Mouse (Mus musculus): ENCODE data around the gene Synpr. TPM values are rescaled to one million over a fixed set of nuclear protein-coding genes. Genes with fewer than 3 reads are reported as not detected.

The Synpr gene
- polyA plus RNA-seq, 1 experiment from 2014 or later: 5.1 TPM

DNA sequence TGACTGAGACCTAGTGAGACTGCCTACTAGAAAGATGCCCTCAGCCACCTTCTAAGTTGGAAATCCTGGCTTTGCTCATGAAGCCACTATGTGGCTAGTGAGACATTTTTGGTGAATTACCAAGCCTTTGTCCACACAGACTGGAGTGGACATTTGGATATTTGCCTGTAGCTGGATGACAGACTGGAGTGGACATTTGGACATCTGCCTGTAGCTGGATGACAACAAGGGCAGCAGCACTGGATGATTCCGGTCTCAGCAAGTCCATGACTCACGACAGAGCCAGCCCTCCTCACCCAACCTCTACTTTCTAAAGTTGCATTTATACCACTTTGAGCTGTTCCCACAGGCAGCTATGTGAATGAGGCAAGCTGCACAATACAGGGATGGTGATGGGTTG, 73.5 kb downstream of the Synpr start:
- WGBS: 81% methylated on average over 2 of the region's 2 CpGs

DNA sequence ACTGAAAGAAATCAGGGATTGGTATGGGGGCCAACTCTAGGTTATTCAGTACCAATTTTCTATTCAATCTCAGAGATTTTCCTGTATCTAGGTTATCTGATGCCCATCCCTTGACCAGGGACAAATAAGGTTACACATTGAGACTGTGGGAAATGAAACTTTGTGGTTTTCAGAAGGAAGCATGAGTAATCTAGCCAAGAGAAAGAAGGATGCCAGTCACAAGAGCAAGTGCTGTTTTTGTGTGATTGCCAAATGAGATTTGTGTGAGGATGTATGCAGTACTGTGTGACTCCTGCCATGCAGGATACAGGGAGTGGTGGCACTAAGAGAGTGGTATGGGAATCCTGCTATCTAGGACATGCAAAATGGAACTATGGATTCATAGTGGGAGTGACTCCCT, 76.6 kb downstream of the Synpr start:
- ATAC-seq (replicated peaks; ENCODE audit: insufficient number of reproducible peaks, low FRiP score, low TSS enrichment, low read depth) (no peak), DNase-seq (ENCODE audit: low spot score) (no peak)
- H3K27ac ChIP-seq (replicated peaks; ENCODE audit: low read depth, low read length): no peak overlapping the region
- no peaks in the 10 kb centered on the region for H3K9me3 ChIP-seq (replicated peaks; ENCODE audit: control insufficient read depth, low read length)
- H3K36me3 ChIP-seq (replicated peaks; ENCODE audit: control insufficient read depth, insufficient read depth, low read depth, low read length): no peaks in the 10 kb centered on the region
- no peak overlapping the region for H3K9ac ChIP-seq (replicated peaks; ENCODE audit: low read length)
- no peaks in the 10 kb centered on the region for H3K4me1 ChIP-seq (ENCODE audit: control insufficient read depth, insufficient read depth, low read length)
- H3K4me3 ChIP-seq (ENCODE audit: low read depth, low read length): no peak overlapping the region
- H3K4me2 ChIP-seq (ENCODE audit: low read depth, low read length): no peak overlapping the region
- H3K27me3 ChIP-seq (ENCODE audit: control insufficient read depth, insufficient read depth, low read length): no peaks in the 10 kb centered on the region

More for the DNA sequence above, 73.5 kb downstream of the Synpr start:
- Histone ChIP-seq H3K9me3 (replicated peaks; ENCODE audit: control insufficient read depth, low read length) (no peaks in the 10 kb centered on the region), H3K4me3 (ENCODE audit: low read depth, low read length) (no peak overlapping the region), H3K4me1 (ENCODE audit: control insufficient read depth, insufficient read depth, low read length) (no peaks in the 10 kb centered on the region), H3K9ac (replicated peaks; ENCODE audit: low read length) (no peak overlapping the region), H3K27ac (replicated peaks; ENCODE audit: low read depth, low read length) (no peak overlapping the region), H3K27me3 (ENCODE audit: control insufficient read depth, insufficient read depth, low read length) (no peaks in the 10 kb centered on the region), H3K36me3 (replicated peaks; ENCODE audit: control insufficient read depth, insufficient read depth, low read depth, low read length) (no peaks in the 10 kb centered on the region), H3K4me2 (ENCODE audit: low read depth, low read length) (no peak overlapping the region)
- ATAC-seq (replicated peaks; ENCODE audit: insufficient number of reproducible peaks, low FRiP score, low TSS enrichment, low read depth): no peak
- no peak for DNase-seq (ENCODE audit: low spot score)

DNA sequence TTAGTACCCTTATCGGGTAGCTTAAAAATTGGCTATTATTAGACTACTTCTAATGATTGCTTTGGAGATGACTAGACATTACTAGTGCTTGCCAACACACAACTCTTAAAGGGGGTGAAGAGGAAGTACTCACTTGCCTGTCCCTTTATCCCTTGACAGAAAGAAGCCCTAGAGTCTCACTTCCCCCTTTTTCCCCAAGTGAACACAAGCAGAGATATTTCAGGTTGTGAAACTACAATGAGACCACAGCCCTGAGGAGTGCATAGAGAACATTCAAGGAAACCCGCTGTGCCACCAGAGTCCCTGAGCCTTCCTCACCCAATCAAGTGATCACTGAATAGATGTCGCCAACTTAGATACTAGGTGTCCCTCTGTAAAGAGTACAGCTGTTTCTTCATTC, 77.1 kb downstream of the Synpr start:
- no peak overlapping the region for H3K4me2 ChIP-seq (ENCODE audit: low read depth, low read length)
- DNase-seq (ENCODE audit: low spot score) (no peak), ATAC-seq (replicated peaks; ENCODE audit: insufficient number of reproducible peaks, low FRiP score, low TSS enrichment, low read depth) (no peak)
- no peak overlapping the region for H3K9ac ChIP-seq (replicated peaks; ENCODE audit: low read length)
- no peak overlapping the region for H3K4me3 ChIP-seq (ENCODE audit: low read depth, low read length)
- no peaks in the 10 kb centered on the region for H3K27me3 ChIP-seq (ENCODE audit: control insufficient read depth, insufficient read depth, low read length)
- no peak overlapping the region for H3K27ac ChIP-seq (replicated peaks; ENCODE audit: low read depth, low read length)
- H3K4me1 ChIP-seq (ENCODE audit: control insufficient read depth, insufficient read depth, low read length): no peaks in the 10 kb centered on the region
- no peaks in the 10 kb centered on the region for H3K9me3 ChIP-seq (replicated peaks; ENCODE audit: control insufficient read depth, low read length)
- no peaks in the 10 kb centered on the region for H3K36me3 ChIP-seq (replicated peaks; ENCODE audit: control insufficient read depth, insufficient read depth, low read depth, low read length)
- WGBS: 90% methylated on average over 3 of the region's 3 CpGs

DNA sequence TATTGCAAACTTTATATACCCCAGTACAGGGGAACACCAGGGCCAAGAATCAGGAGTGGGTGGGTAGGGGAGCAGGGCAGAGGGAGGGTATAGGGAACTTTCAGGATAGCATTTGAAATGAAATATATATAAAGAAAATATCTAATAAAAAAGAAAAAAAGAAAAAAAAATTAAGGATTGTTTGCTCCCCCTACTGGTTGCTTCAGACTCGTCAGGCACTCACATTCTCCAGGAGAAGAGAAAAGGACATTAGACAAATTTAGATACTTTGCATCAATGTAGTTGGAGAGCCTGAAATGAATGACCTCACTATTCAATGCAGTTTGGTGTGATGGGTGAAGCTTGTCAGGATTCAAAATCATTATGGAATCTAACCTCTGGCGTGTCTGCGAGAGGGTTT, 83.7 kb downstream of the Synpr start:
- WGBS: 82% methylated on average over 3 of the region's 3 CpGs

DNA sequence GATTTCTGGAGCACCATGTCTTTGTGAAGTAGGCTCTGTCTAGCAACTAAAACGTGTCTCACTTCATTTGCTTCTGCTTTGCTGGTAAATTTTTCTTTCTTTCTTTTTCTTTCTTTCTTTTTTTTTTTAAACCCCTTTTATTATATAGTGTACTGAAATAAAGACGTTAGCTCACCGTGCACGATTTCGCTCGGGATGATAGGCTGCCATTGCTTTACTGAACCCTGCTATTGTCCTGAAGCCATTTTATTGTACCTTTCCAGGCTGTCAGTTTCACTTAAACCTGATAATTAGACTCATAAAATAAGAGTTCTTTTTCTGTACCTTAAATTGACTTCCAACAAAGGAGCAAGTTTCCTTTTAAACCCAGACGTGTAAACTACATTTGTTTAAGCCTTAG, 104.5 kb downstream of the Synpr start:
- no peaks in the 10 kb centered on the region for H3K27me3 ChIP-seq (ENCODE audit: control insufficient read depth, insufficient read depth, low read length)
- no peak for ATAC-seq (replicated peaks; ENCODE audit: insufficient number of reproducible peaks, low FRiP score, low TSS enrichment, low read depth)
- no peaks in the 10 kb centered on the region for H3K9me3 ChIP-seq (replicated peaks; ENCODE audit: control insufficient read depth, low read length)
- no peak overlapping the region for H3K27ac ChIP-seq (replicated peaks; ENCODE audit: low read depth, low read length)
- 69% methylated on average over 7 of the region's 7 CpGs for WGBS
- H3K4me3 ChIP-seq (ENCODE audit: low read depth, low read length): no peak overlapping the region
- H3K4me2 ChIP-seq (ENCODE audit: low read depth, low read length): no peak overlapping the region
- DNase-seq (ENCODE audit: low spot score): no peak
- H3K36me3 ChIP-seq (replicated peaks; ENCODE audit: control insufficient read depth, insufficient read depth, low read depth, low read length): no peaks in the 10 kb centered on the region
- no peak overlapping the region for H3K9ac ChIP-seq (replicated peaks; ENCODE audit: low read length)
- H3K4me1 ChIP-seq (ENCODE audit: control insufficient read depth, insufficient read depth, low read length): no peaks in the 10 kb centered on the region

More for the DNA sequence above, 83.7 kb downstream of the Synpr start:
- Histone ChIP-seq H3K4me3 (ENCODE audit: low read depth, low read length) (no peak overlapping the region), H3K27me3 (ENCODE audit: control insufficient read depth, insufficient read depth, low read length) (no peaks in the 10 kb centered on the region), H3K4me1 (ENCODE audit: control insufficient read depth, insufficient read depth, low read length) (no peaks in the 10 kb centered on the region), H3K4me2 (ENCODE audit: low read depth, low read length) (no peak overlapping the region), H3K27ac (replicated peaks; ENCODE audit: low read depth, low read length) (no peak overlapping the region), H3K9me3 (replicated peaks; ENCODE audit: control insufficient read depth, low read length) (no peaks in the 10 kb centered on the region), H3K36me3 (replicated peaks; ENCODE audit: control insufficient read depth, insufficient read depth, low read depth, low read length) (no peaks in the 10 kb centered on the region), H3K9ac (replicated peaks; ENCODE audit: low read length) (no peak overlapping the region)
- DNase-seq (ENCODE audit: low spot score) (no peak), ATAC-seq (replicated peaks; ENCODE audit: insufficient number of reproducible peaks, low FRiP score, low TSS enrichment, low read depth) (no peak)

DNA sequence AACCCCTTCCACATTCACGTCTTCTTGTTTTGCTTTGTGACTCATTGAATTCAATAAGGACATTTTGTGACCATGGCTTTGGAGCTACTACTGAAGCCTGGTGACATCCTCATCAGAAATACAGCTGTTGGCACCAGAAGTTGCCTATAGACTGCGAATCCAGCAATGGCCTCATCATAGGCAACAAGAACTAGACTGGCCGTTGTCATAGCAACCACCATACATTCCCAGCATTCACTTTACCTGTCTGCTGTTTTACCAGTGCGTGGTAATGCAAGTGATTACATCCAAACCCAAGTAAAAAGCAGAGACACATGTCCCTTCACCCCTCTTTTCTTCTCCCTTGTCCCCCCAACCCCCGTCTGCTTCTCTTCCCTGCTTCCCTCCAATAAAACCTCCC, 105.4 kb downstream of the Synpr start:
- no peak overlapping the region for H3K27ac ChIP-seq (replicated peaks; ENCODE audit: low read depth, low read length)
- no peaks in the 10 kb centered on the region for H3K36me3 ChIP-seq (replicated peaks; ENCODE audit: control insufficient read depth, insufficient read depth, low read depth, low read length)
- H3K4me1 ChIP-seq (ENCODE audit: control insufficient read depth, insufficient read depth, low read length): no peaks in the 10 kb centered on the region
- no peak overlapping the region for H3K9ac ChIP-seq (replicated peaks; ENCODE audit: low read length)
- H3K27me3 ChIP-seq (ENCODE audit: control insufficient read depth, insufficient read depth, low read length): no peaks in the 10 kb centered on the region
- no peak for DNase-seq (ENCODE audit: low spot score)
- WGBS: 83% methylated on average over 5 of the region's 5 CpGs
- H3K9me3 ChIP-seq (replicated peaks; ENCODE audit: control insufficient read depth, low read length): no peaks in the 10 kb centered on the region
- ATAC-seq (replicated peaks; ENCODE audit: insufficient number of reproducible peaks, low FRiP score, low TSS enrichment, low read depth): no peak
- H3K4me3 ChIP-seq (ENCODE audit: low read depth, low read length): no peak overlapping the region
- H3K4me2 ChIP-seq (ENCODE audit: low read depth, low read length): no peak overlapping the region

DNA sequence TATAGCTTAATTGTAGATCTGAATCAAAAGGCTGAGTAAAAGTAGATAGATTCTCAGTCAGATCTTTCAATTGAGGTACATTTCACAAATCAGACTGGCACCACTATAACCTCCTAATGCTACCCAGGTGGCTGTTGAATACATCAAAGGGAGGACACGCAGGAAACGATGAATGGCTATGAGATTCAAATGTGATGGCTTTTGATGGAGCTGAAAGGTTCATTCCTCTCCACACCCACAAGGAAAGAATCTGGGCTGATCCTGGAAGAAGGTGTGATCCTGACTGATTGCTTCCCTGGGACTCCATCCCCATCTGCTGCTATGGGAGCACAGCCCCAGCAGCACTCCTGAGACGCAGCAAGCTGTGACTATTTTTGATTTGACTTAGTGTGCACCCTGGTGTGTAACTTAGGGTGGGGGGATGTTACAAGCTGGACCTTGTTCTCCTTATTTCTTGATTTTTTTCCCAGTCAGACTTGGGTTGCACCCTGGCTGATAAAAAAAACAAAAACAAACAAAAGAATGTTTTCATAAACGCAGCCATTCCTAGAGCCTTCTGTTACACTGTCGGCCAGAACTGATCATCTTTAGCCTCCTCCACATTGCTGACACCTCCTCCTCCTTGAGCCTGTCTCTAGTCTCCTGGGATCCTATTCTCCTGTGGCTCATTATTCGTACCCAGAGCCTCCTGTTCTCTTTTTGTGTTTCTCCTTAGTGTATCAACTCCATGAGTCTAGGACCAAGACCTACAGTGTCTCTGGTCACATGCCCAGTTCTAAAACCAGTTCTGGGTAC, 114.8 kb downstream of the Synpr start:
- ATAC-seq (replicated peaks; ENCODE audit: insufficient number of reproducible peaks, low FRiP score, low TSS enrichment, low read depth) (no peak), DNase-seq (ENCODE audit: low spot score) (no peak)
- Histone ChIP-seq H3K27ac (replicated peaks; ENCODE audit: low read depth, low read length) (no peak overlapping the region), H3K4me3 (ENCODE audit: low read depth, low read length) (no peak overlapping the region), H3K4me1 (ENCODE audit: control insufficient read depth, insufficient read depth, low read length) (no peaks in the 10 kb centered on the region), H3K9ac (replicated peaks; ENCODE audit: low read length) (no peak overlapping the region), H3K27me3 (ENCODE audit: control insufficient read depth, insufficient read depth, low read length) (no peaks in the 10 kb centered on the region), H3K9me3 (replicated peaks; ENCODE audit: control insufficient read depth, low read length) (no peaks in the 10 kb centered on the region), H3K4me2 (ENCODE audit: low read depth, low read length) (no peak overlapping the region), H3K36me3 (replicated peaks; ENCODE audit: control insufficient read depth, insufficient read depth, low read depth, low read length) (no peaks in the 10 kb centered on the region)
- 51% methylated on average over 6 of the region's 6 CpGs for WGBS

DNA sequence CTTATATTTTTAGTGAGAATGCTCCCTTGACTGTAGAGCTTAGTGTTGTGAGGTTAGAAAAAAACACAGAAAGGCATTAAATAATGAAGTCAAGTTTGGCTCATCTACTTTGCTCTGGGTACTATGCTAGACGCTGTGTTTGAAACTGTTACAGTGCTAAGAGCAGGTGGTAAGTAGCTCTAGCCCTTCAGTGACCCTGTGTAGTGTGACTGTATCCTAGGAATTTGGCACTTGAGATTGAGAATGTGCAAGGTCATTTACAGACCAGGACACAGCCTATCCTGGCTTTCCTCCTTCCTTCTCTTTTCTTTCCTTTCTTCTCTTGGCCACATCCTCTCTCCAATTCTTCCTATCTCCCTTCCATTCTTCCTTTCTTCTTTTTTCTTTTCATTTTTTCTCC, 127.1 kb downstream of the Synpr start:
- H3K27me3 ChIP-seq (ENCODE audit: control insufficient read depth, insufficient read depth, low read length): no peaks in the 10 kb centered on the region
- no peak overlapping the region for H3K4me2 ChIP-seq (ENCODE audit: low read depth, low read length)
- no peaks in the 10 kb centered on the region for H3K9me3 ChIP-seq (replicated peaks; ENCODE audit: control insufficient read depth, low read length)
- no peak for DNase-seq (ENCODE audit: low spot score)
- no peaks in the 10 kb centered on the region for H3K4me1 ChIP-seq (ENCODE audit: control insufficient read depth, insufficient read depth, low read length)
- H3K4me3 ChIP-seq (ENCODE audit: low read depth, low read length): no peak overlapping the region
- H3K36me3 ChIP-seq (replicated peaks; ENCODE audit: control insufficient read depth, insufficient read depth, low read depth, low read length): no peaks in the 10 kb centered on the region
- H3K27ac ChIP-seq (replicated peaks; ENCODE audit: low read depth, low read length): no peak overlapping the region
- ATAC-seq (replicated peaks; ENCODE audit: insufficient number of reproducible peaks, low FRiP score, low TSS enrichment, low read depth): no peak
- 91% methylated on average over 1 of the region's 1 CpGs for WGBS
- H3K9ac ChIP-seq (replicated peaks; ENCODE audit: low read length): no peak overlapping the region
